13 mouse cellular contexts compared by ENCODE assay signal in the genomic region with DNA sequence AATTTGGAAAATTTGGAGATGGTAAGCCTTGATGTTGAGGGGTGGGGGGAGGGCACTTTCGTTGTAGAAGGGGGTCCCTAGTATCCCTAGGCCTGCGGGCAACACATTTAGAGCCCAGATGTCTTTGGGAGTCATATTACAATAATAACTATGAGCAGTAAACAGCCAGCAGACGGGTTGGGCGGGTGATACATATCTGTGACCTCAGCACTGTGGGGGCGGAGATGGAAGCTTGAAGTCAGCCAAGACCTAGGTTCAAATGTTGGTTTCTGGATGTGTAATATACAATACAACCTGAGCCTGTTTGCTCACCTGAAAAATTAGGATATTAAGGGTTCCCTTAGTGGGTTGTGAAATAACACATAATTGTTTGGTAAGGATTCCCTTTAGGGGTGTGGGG. TPM values are rescaled to one million over a fixed set of nuclear protein-coding genes. Genes with fewer than 3 reads are reported as not detected.
A peak's percentile ranks its signal among the peaks of the same experiment; 100 is the strongest.
DNase-seq lines count a peak whose midpoint lies in the region; ATAC-seq lines count a peak whose summit lies in the region.
"Had no signal": no experiment of that assay in that cellular context is flagged by ENCODE, and none has a peak within 500 bp of the region (broad histone marks: within the 10 kb centered on the region; RNA-seq: fewer than 3 reads in every experiment).

No protein-coding gene starts in this region.

- no peaks in the 10 kb centered on the region for H3K36me3 ChIP-seq in heart, embryonic 13.5 days
- no peaks in the 10 kb centered on the region for H3K36me3 ChIP-seq in heart, embryonic 10.5 days
- peaks cover 6% of the 10 kb centered on the region; the same call in 1 of the 2 replicates for H3K36me3 ChIP-seq in liver, embryonic 11.5 days (ENCODE audit: control insufficient read depth, insufficient read depth, low read length)
- H3K36me3 ChIP-seq: heart, embryonic 12.5 days had no signal

- 74% methylated on average over 5 of the region's 5 CpGs for WGBS in heart, embryonic 13.5 days
- 72% methylated on average over 5 of the region's 5 CpGs for WGBS in heart, embryonic 10.5 days
- 73% methylated on average over 5 of the region's 5 CpGs for WGBS in liver, embryonic 11.5 days

- DNase-seq in heart, embryonic 10.5 days (ENCODE audit: low spot score) = no peak
- DNase-seq in 416B (ENCODE audit: low read depth) = peak; percentile 46
- DNase-seq in liver, embryonic 11.5 days (ENCODE audit: low spot score) = no peak
- DNase-seq in thymus, postnatal 4 days = no peak
- DNase-seq in retina, postnatal 1 day = no peak
- no peak for DNase-seq in gastrocnemius, postnatal 4 days (ENCODE audit: low spot score in 2 of 2)
- DNase-seq: kidney, adult 18-20 months; lung, postnatal 10 days had no signal

- peak overlapping the region; percentile 91; the same call in 1 of the 2 replicates for H3K4me2 ChIP-seq in heart, embryonic 13.5 days
- peak overlapping the region; percentile 94 for H3K4me2 ChIP-seq in liver, embryonic 11.5 days

- H3K9ac ChIP-seq in heart, embryonic 13.5 days = no peak overlapping the region
- no peak overlapping the region; the same call in 1 of the 2 replicates for H3K9ac ChIP-seq in liver, embryonic 11.5 days (ENCODE audit: low read depth, low read length)
- H3K9ac ChIP-seq: hindbrain, embryonic 13.5 days had no signal

- peaks cover 5% of the 10 kb centered on the region; the same call in 1 of the 2 replicates for H3K9me3 ChIP-seq in heart, embryonic 13.5 days
- H3K9me3 ChIP-seq in heart, embryonic 10.5 days = no peaks in the 10 kb centered on the region
- H3K9me3 ChIP-seq in liver, embryonic 11.5 days (ENCODE audit: control insufficient read depth, low read length) = no peaks in the 10 kb centered on the region
- H3K9me3 ChIP-seq: hindbrain, embryonic 13.5 days had no signal

- H3K27ac ChIP-seq in heart, embryonic 13.5 days (replicated peaks) = no peak overlapping the region
- no peak overlapping the region for H3K27ac ChIP-seq in heart, embryonic 10.5 days
- H3K27ac ChIP-seq in brown adipose tissue, adult 24 weeks (replicated peaks; ENCODE audit: low read depth, low read length) = no peak overlapping the region
- no peak overlapping the region for H3K27ac ChIP-seq in liver, embryonic 11.5 days (ENCODE audit: low read depth, low read length)
- H3K27ac ChIP-seq: hindbrain, embryonic 13.5 days had no signal

- peak overlapping the region; percentile 59; the same call in 1 of the 2 replicates for H3K4me3 ChIP-seq in heart, embryonic 13.5 days
- H3K4me3 ChIP-seq in heart, embryonic 10.5 days = no peak overlapping the region
- peak overlapping the region; percentile 85 for H3K4me3 ChIP-seq in brown adipose tissue, adult 24 weeks (ENCODE audit: insufficient read depth, low read depth, low read length)
- H3K4me3 ChIP-seq in liver, embryonic 11.5 days (ENCODE audit: low read depth, low read length) = peak overlapping the region; percentile 66

- peaks cover 18% of the 10 kb centered on the region for H3K4me1 ChIP-seq in heart, embryonic 13.5 days
- peaks cover 24% of the 10 kb centered on the region for H3K4me1 ChIP-seq in heart, embryonic 10.5 days
- peaks cover 9% of the 10 kb centered on the region for H3K4me1 ChIP-seq in brown adipose tissue, adult 24 weeks (ENCODE audit: control insufficient read depth, insufficient read depth, insufficient read length, low read length)
- H3K4me1 ChIP-seq in liver, embryonic 11.5 days (replicated peaks; ENCODE audit: control insufficient read depth, insufficient read depth, low read length) = peaks cover 26% of the 10 kb centered on the region

- H3K27me3 ChIP-seq in heart, embryonic 13.5 days (replicated peaks) = peaks cover 62% of the 10 kb centered on the region
- peaks cover 66% of the 10 kb centered on the region for H3K27me3 ChIP-seq in heart, embryonic 10.5 days (ENCODE audit: insufficient read depth, poor library complexity, severe bottlenecking)
- H3K27me3 ChIP-seq in liver, embryonic 11.5 days (replicated peaks; ENCODE audit: control insufficient read depth, insufficient read depth, low read length) = peaks cover 32% of the 10 kb centered on the region

- ATAC-seq in heart, embryonic 13.5 days (ENCODE audit: extremely low read depth, insufficient number of reproducible peaks, low FRiP score, low TSS enrichment) = no peak
- ATAC-seq in liver, embryonic 11.5 days (replicated peaks; ENCODE audit: low FRiP score) = no peak

RNA-seq across cellular contexts. Expression of a gene that starts 1.6 kb away (rescaled TPM):
- 5.3 and 5.9 TPM in 2 replicates for polyA plus RNA-seq in heart, embryonic 13.5 days (2015; fragmentation: Nextera tagmentation; extraction: Ambion mirVana)
- 3.2 and 3.8 TPM in 2 replicates for polyA plus RNA-seq in heart, embryonic 10.5 days (2016; fragmentation: Nextera tagmentation; extraction: Ambion mirVana)
- 4.6 and 12.9 TPM in 2 replicates for polyA plus RNA-seq in brown adipose tissue, adult 24 weeks (2012; ENCODE audit: insufficient read depth, insufficient read length, missing spikeins)
- 11.5 and 12.7 TPM in 2 replicates for polyA plus RNA-seq in liver, embryonic 11.5 days (2014; fragmentation: Nextera tagmentation; extraction: Ambion mirVana)
- total RNA-seq in gastrocnemius, postnatal 4 days (2021) = 1 to 10 TPM; 6.9 to 7.0 TPM

RNA-seq across cellular contexts. Expression of a gene that starts 8.2 kb away (rescaled TPM):
- 4.9 and 15.6 TPM in 2 replicates for polyA plus RNA-seq in heart, embryonic 13.5 days (2015; fragmentation: Nextera tagmentation; extraction: Ambion mirVana)
- polyA plus RNA-seq in heart, embryonic 10.5 days (2016; fragmentation: Nextera tagmentation; extraction: Ambion mirVana) = 54.2 and 54.3 TPM in 2 replicates
- not detected in 2 replicates for polyA plus RNA-seq in brown adipose tissue, adult 24 weeks (2012; ENCODE audit: insufficient read depth, insufficient read length, missing spikeins)
- 458 and 504 TPM in 2 replicates for polyA plus RNA-seq in liver, embryonic 11.5 days (2014; fragmentation: Nextera tagmentation; extraction: Ambion mirVana)
- total RNA-seq in gastrocnemius, postnatal 4 days (2021) = under 1 TPM in 1 of 2 experiments, not detected in 1; 0.67 TPM

RNA-seq across cellular contexts. Expression of a gene that starts 16.2 kb away (rescaled TPM):
- 31.0 and 37.5 TPM in 2 replicates for polyA plus RNA-seq in heart, embryonic 13.5 days (2015; fragmentation: Nextera tagmentation; extraction: Ambion mirVana)
- polyA plus RNA-seq in heart, embryonic 10.5 days (2016; fragmentation: Nextera tagmentation; extraction: Ambion mirVana) = 43.8 and 45.3 TPM in 2 replicates
- polyA plus RNA-seq in brown adipose tissue, adult 24 weeks (2012; ENCODE audit: insufficient read depth, insufficient read length, missing spikeins) = 53.8 and 76.8 TPM in 2 replicates
- polyA plus RNA-seq in liver, embryonic 11.5 days (2014; fragmentation: Nextera tagmentation; extraction: Ambion mirVana) = 53.5 and 56.7 TPM in 2 replicates
- total RNA-seq in gastrocnemius, postnatal 4 days (2021) = 10 to 100 TPM; 22.1 to 28.2 TPM

RNA-seq across cellular contexts. Expression of a gene that starts 27.2 kb away (rescaled TPM):
- polyA plus RNA-seq in heart, embryonic 13.5 days (2015; fragmentation: Nextera tagmentation; extraction: Ambion mirVana) = 0.11 and 0.19 TPM in 2 replicates
- polyA plus RNA-seq in heart, embryonic 10.5 days (2016; fragmentation: Nextera tagmentation; extraction: Ambion mirVana) = 0.09 and 0.16 TPM in 2 replicates
- polyA plus RNA-seq in brown adipose tissue, adult 24 weeks (2012; ENCODE audit: insufficient read depth, insufficient read length, missing spikeins) = not detected in 2 replicates
- polyA plus RNA-seq in liver, embryonic 11.5 days (2014; fragmentation: Nextera tagmentation; extraction: Ambion mirVana) = 0.14 and 0.29 TPM in 2 replicates
- under 1 TPM in 1 of 2 experiments, not detected in 1; 0.07 TPM for total RNA-seq in gastrocnemius, postnatal 4 days (2021)

RNA-seq across cellular contexts. Expression of a gene that starts 36.8 kb away (rescaled TPM):
- 0.17 and 0.32 TPM in 2 replicates for polyA plus RNA-seq in heart, embryonic 13.5 days (2015; fragmentation: Nextera tagmentation; extraction: Ambion mirVana)
- 0.21 and 0.34 TPM in 2 replicates for polyA plus RNA-seq in heart, embryonic 10.5 days (2016; fragmentation: Nextera tagmentation; extraction: Ambion mirVana)
- polyA plus RNA-seq in brown adipose tissue, adult 24 weeks (2012; ENCODE audit: insufficient read depth, insufficient read length, missing spikeins) = not detected in 2 replicates
- 0.22 and 0.49 TPM in 2 replicates for polyA plus RNA-seq in liver, embryonic 11.5 days (2014; fragmentation: Nextera tagmentation; extraction: Ambion mirVana)
- not detected for total RNA-seq in gastrocnemius, postnatal 4 days (2021)
- polyA plus RNA-seq: large intestine, adult 2 months had no signal
